Mouse (Mus musculus) NIH3T3 (cell line): Measurements from ENCODE around the gene Trim47.

Source experiments
- DNase-seq: peaks from one replicate; pipeline ENCODE4 v3.0.0-alpha.2; 2012; ENCODE audit warnings: low read depth

Trim47 gene

DNA sequence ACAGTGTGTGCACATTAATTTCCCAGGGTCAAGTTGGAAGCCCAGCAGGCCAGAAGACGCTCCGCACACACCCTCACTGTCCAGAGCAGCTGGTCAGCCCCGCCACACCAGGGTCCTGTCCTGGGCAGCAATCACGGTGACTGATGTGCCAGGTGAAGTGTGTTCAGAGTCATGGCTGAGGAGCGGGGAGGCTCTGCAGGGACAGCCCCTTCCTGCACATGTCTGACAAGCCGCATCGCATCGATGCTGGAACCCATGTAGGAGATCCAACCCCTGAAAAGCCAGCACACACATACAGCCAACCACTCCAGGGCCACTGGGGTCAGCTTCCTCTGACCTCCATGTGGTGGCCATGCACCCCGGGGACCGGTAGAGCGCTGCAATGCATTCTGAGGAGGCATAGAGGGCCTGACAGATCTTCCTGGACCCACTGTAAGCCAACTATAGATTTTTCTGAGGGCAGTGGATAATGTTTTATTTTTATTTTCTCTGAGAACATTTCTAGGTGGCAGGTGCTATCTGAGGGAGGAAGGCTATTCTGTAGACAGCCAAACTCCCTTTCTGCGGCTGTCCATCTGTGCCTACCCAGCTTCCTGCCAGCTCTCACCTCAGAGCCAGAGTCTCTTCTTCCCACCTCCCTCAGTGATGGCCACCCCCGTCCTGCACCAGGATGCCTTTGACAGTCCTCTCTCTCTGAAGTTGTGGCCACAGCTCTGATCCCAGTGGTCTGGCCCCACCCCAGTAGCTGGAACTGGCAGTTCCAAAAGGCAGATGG, 65.2 kb downstream of the Trim47 start:
- no peak for DNase-seq

- no peak for DNase-seq
Measured at GRCm38 (mm10) chr11:116060596-116060995, 66.4 kb downstream of the Trim47 start.

DNA sequence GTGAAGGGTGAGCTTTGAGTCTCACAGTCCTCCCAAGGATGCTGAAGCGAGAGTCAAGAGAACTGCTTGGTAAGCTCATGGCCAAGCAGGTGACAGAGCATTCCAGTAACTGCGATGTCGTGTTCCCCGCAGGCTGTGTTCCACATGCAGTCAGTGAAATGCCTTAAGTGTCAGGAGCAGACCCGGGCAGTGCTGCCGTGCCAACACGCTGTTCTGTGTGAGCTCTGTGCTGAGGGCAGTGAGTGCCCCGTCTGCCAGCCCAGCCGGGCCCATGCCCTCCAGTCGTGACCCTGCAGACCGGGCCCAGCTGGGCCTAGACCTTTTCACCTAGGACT, 67.4 kb downstream of the Trim47 start:
- DNase-seq = no peak

- no peak for DNase-seq
Measured at GRCm38 (mm10) chr11:116058868-116059690, 67.9 kb downstream of the Trim47 start.

DNA sequence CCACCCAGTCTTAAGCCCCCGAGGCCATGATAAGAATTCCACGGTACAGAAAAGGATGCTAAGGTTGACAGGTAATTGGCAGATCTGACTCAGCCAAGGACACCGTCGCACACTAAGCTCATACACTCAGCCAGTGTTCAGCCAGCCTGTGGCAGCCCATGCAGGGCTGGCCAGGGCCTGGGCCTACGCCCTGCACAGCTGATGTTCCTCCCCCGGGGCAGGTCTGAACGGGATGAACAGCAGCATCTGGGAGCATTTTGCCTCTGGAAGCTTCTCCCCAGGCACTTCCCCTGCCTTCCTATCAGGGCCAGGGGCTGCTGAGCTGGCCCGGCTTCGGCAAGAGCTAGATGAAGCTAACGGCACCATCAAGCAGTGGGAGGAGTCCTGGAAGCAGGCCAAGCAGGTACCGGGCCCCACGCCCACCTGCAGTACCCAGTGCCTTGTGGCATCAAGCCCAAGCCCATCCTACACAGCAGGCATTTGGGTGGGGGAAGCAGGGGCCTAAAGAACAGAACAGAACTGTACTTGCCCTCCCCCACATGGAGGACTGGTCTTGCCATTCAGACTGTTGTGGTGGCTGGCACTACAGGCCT, 68.9 kb downstream of the Trim47 start:
- DNase-seq = no peak

DNA sequence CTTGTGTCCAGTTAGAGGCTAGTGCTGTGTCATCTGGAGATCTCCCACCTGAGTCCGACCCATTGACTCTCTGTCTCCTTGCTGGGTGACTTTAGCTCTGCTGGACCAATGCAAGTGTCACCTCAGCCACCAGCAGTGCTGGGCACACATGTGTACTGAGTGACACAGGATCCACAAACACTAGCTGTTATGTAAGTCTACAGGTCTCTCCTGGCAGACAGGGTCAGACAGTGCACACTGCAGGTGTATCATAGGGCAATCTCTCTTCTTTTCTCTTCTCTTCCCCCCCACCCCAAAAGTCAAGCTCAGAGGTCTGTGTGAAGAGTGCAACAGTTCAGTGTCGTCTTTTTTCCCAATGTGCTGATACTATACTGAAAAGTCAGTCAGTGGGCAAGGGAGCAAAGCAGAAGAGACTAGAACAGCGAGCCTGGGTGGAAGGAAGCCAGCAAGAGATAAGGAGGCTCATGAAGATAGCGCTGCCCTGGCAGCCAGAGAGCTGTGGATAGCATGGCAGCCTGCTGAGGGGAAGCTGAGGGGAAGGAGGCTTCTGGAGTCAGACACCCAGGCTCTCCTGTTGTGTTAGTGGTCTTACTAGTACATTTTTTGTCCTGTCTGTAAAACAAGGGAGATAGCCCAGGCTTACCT, 69.7 kb downstream of the Trim47 start:
- DNase-seq = no peak

- DNase-seq = no peak
Measured at GRCm38 (mm10) chr11:116055873-116056272, 71.1 kb downstream of the Trim47 start.
